Mouse (Mus musculus): ENCODE measurements around the gene Pik3ap1. TPM values are rescaled to one million over a fixed set of nuclear protein-coding genes. Genes with fewer than 3 reads are reported as not detected.

The Pik3ap1 gene
- polyA plus RNA-seq, 2 experiments = 1.8 to 3.1 TPM

DNA sequence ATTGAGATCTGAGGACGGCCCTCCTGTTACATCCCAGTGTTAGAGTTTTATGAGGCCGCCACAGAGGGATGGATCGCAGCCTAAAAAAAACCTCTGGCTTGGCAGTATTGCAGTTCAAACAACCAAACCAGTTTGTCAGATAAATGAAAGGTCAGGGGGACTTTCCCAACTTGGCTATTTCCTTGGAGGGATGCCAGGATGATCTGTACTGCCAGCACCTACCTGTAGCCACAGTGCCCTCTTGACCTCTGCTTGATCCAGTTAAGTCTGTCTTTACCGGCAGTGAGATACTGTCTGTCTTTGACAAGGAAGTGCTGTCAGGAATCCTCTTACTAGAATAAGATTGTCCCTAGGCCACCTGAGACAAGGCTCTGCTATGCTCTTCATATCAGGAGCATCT, 37.6 kb downstream of the Pik3ap1 start:
- no peak overlapping the region for H3K27ac ChIP-seq (replicated peaks; ENCODE audit: low read depth, low read length)
- ATAC-seq (ENCODE audit: low FRiP score, low read depth) (no peak), DNase-seq (ENCODE audit: low spot score) (no peak)
- 0 out of 2 replicates have a peak, but pooled peaks cover 6% of the 10 kb centered on the region for H3K4me1 ChIP-seq (ENCODE audit: control insufficient read depth, insufficient read depth, low read length)
- TF ChIP-seq POLR2A (IDR thresholded peaks at IDR 0.05; ENCODE audit: borderline replicate concordance, extremely low read depth, insufficient read depth, insufficient read length) = no peak
- no peak overlapping the region for H3K9ac ChIP-seq (ENCODE audit: low read depth, low read length, severe bottlenecking)
- H3K9me3 ChIP-seq (ENCODE audit: control insufficient read depth, low read length) = no peaks in the 10 kb centered on the region
- no peak overlapping the region for H3K4me3 ChIP-seq (replicated peaks; ENCODE audit: low read length)
- no peak overlapping the region for H3K4me2 ChIP-seq (replicated peaks; ENCODE audit: low read depth, low read length, severe bottlenecking)
- H3K36me3 ChIP-seq (ENCODE audit: control insufficient read depth, insufficient read depth, low read length) = no peaks in the 10 kb centered on the region
- WGBS = 65% methylated on average over 4 of the region's 4 CpGs
- no peaks in the 10 kb centered on the region for H3K27me3 ChIP-seq (ENCODE audit: control insufficient read depth, insufficient read depth, low read length)

DNA sequence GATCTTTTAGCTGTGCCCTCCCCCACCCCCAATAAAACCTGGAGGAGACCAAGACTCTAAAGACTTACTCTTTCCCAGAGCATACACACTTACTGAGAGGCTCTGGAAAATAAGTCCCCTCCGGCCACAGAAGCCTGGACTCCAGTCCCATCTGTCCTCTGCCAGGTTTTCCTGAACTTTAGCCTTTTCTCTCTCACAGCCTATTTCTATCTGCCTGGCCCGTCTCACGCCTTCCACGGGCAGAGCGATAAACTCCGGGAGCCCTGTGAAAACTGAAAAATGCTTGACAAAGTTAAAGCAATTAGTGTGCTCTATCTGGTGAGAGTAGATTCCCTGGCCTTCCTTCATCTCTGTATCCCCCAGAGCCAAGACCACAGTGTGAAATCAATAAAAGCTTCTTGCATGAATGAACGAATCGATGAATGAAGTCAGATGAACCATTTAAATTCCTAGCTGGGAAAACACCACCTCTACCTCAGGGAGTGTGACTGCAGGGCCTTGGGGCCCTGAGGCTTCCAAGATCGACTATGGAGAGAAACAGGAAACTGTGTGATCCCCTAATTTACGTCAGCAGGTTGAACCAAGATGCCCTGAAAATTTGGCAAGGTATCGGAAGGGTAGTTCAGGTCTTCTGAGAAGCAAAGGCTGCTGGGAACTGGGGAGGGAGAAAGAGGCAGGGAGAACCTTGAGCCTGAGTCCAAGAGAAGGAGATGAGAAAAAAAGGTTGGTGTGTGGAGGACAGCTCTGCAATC, 38.6 kb downstream of the Pik3ap1 start:
- no peaks in the 10 kb centered on the region for H3K9me3 ChIP-seq (ENCODE audit: control insufficient read depth, low read length)
- H3K4me3 ChIP-seq (replicated peaks; ENCODE audit: low read length) = no peak overlapping the region
- no peaks in the 10 kb centered on the region for H3K27me3 ChIP-seq (ENCODE audit: control insufficient read depth, insufficient read depth, low read length)
- no peak overlapping the region for H3K9ac ChIP-seq (ENCODE audit: low read depth, low read length, severe bottlenecking)
- TF ChIP-seq POLR2A (IDR thresholded peaks at IDR 0.05; ENCODE audit: borderline replicate concordance, extremely low read depth, insufficient read depth, insufficient read length) = no peak
- H3K27ac ChIP-seq (replicated peaks; ENCODE audit: low read depth, low read length) = no peak overlapping the region
- DNase-seq (ENCODE audit: low spot score) (no peak), ATAC-seq (ENCODE audit: low FRiP score, low read depth) (no peak)
- H3K4me1 ChIP-seq (ENCODE audit: control insufficient read depth, insufficient read depth, low read length) = 0 out of 2 replicates have a peak, but pooled peaks cover 6% of the 10 kb centered on the region
- H3K36me3 ChIP-seq (ENCODE audit: control insufficient read depth, insufficient read depth, low read length) = no peaks in the 10 kb centered on the region
- 52% methylated on average over 11 of the region's 11 CpGs for WGBS
- H3K4me2 ChIP-seq (replicated peaks; ENCODE audit: low read depth, low read length, severe bottlenecking) = no peak overlapping the region

DNA sequence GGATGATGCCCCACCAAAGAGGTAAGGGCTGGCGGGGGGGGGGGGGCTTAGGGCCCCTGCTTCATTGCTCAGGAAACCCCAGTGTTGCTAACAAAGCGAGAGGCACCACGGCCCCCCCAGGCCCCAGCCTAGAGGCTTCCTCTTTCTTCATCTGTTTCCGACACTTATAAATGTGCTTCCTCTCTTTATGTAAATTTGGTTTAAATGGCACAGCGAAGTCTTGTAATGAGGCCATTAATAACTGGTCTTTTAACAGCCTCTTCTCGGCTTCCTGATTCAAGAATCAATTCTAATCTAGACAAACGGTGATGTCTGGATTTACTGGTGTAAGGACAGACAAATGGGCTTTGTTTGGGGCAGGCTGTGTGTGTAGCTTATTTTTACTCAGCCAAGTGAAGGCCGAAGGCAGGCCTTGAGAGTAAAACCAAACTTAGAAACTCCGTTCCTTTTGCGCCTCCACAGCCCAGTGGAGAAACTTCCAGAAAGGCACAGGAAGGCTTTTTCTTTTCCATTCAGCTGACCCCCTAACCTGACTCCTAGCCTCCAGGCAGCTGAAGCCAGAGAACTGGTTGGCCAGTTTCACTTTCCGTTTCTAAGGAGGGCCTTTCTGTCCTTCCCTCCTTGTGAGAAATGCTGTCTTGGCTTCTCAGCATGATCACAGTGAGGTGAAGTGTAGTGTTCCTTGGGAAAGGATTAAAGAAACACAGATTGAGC, 39.7 kb downstream of the Pik3ap1 start:
- 0 out of 2 replicates have a peak, but pooled peaks cover 6% of the 10 kb centered on the region for H3K4me1 ChIP-seq (ENCODE audit: control insufficient read depth, insufficient read depth, low read length)
- 45% methylated on average over 11 of the region's 11 CpGs for WGBS
- DNase-seq (ENCODE audit: low spot score) = no peak
- no peak overlapping the region for H3K9ac ChIP-seq (ENCODE audit: low read depth, low read length, severe bottlenecking)
- H3K27me3 ChIP-seq (ENCODE audit: control insufficient read depth, insufficient read depth, low read length) = no peaks in the 10 kb centered on the region
- H3K9me3 ChIP-seq (ENCODE audit: control insufficient read depth, low read length) = no peaks in the 10 kb centered on the region
- no peaks in the 10 kb centered on the region for H3K36me3 ChIP-seq (ENCODE audit: control insufficient read depth, insufficient read depth, low read length)
- no peak for TF ChIP-seq POLR2A (IDR thresholded peaks at IDR 0.05; ENCODE audit: borderline replicate concordance, extremely low read depth, insufficient read depth, insufficient read length)
- ATAC-seq (ENCODE audit: low FRiP score, low read depth) = no peak
- no peak overlapping the region for H3K27ac ChIP-seq (replicated peaks; ENCODE audit: low read depth, low read length)
- no peak overlapping the region for H3K4me2 ChIP-seq (replicated peaks; ENCODE audit: low read depth, low read length, severe bottlenecking)
- H3K4me3 ChIP-seq (replicated peaks; ENCODE audit: low read length) = no peak overlapping the region

DNA sequence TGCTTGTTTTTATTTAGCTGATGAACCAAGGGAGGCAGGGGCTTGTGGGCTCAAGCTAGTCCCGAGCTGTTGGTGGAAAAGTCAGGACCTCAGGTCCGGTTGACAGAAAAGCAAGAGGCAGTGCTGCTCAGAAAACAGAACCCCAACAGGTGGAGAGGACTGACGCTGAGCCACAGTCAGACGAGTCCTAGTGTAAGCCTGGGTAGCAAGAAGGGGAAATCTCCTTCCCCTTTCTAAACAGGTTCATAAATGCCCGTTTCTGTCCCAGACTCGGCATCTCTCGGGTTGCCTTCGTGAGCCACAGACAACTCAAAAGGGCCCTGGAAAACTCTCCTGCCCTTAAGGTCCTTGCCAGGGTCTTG, 40.3 kb downstream of the Pik3ap1 start:
- WGBS = 82% methylated on average over 8 of the region's 8 CpGs
- Histone ChIP-seq H3K4me2 (replicated peaks; ENCODE audit: low read depth, low read length, severe bottlenecking) (no peak overlapping the region), H3K27me3 (ENCODE audit: control insufficient read depth, insufficient read depth, low read length) (no peaks in the 10 kb centered on the region), H3K36me3 (ENCODE audit: control insufficient read depth, insufficient read depth, low read length) (no peaks in the 10 kb centered on the region), H3K9me3 (ENCODE audit: control insufficient read depth, low read length) (no peaks in the 10 kb centered on the region), H3K9ac (ENCODE audit: low read depth, low read length, severe bottlenecking) (no peak overlapping the region), H3K27ac (replicated peaks; ENCODE audit: low read depth, low read length) (no peak overlapping the region), H3K4me3 (replicated peaks; ENCODE audit: low read length) (no peak overlapping the region), H3K4me1 (ENCODE audit: control insufficient read depth, insufficient read depth, low read length) (0 out of 2 replicates have a peak, but pooled peaks cover 6% of the 10 kb centered on the region)
- no peak for TF ChIP-seq POLR2A (IDR thresholded peaks at IDR 0.05; ENCODE audit: borderline replicate concordance, extremely low read depth, insufficient read depth, insufficient read length)
- DNase-seq (ENCODE audit: low spot score) = no peak
- no peak for ATAC-seq (ENCODE audit: low FRiP score, low read depth)

DNA sequence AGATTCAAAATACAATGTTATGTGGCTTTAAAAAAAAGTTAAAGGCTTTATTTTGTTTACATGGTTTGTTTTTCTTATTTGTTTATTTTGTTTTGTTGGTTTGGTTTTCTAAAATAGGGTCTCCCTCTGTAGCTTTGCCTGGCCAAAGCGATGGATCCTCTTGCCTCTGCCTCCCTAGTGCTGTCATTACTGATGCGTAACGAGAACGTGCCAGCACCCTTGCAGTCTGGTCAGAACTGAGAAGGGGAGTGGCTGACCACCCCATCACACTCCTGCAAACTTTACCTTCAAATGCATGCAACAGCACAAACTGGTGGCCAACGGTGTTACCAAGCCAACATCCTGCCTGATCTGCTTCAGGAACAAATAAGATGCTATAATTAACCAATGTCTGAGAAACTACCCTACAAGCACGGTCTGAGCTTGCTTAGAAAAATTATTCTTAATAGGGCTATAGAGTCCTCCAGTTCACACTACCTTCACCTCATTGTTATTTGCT, 42.3 kb downstream of the Pik3ap1 start:
- 76% methylated on average over 6 of the region's 6 CpGs for WGBS
- H3K27me3 ChIP-seq (ENCODE audit: control insufficient read depth, insufficient read depth, low read length) = no peaks in the 10 kb centered on the region
- H3K9ac ChIP-seq (ENCODE audit: low read depth, low read length, severe bottlenecking) = no peak overlapping the region
- no peak overlapping the region for H3K27ac ChIP-seq (replicated peaks; ENCODE audit: low read depth, low read length)
- no peaks in the 10 kb centered on the region for H3K36me3 ChIP-seq (ENCODE audit: control insufficient read depth, insufficient read depth, low read length)
- 0 out of 2 replicates have a peak, but pooled peaks cover 6% of the 10 kb centered on the region for H3K4me1 ChIP-seq (ENCODE audit: control insufficient read depth, insufficient read depth, low read length)
- DNase-seq (ENCODE audit: low spot score) = no peak
- H3K4me3 ChIP-seq (replicated peaks; ENCODE audit: low read length) = no peak overlapping the region
- no peak for ATAC-seq (ENCODE audit: low FRiP score, low read depth)
- no peaks in the 10 kb centered on the region for H3K9me3 ChIP-seq (ENCODE audit: control insufficient read depth, low read length)
- no peak for TF ChIP-seq POLR2A (IDR thresholded peaks at IDR 0.05; ENCODE audit: borderline replicate concordance, extremely low read depth, insufficient read depth, insufficient read length)
- no peak overlapping the region for H3K4me2 ChIP-seq (replicated peaks; ENCODE audit: low read depth, low read length, severe bottlenecking)
